Mouse (Mus musculus) layer of hippocampus, adult 2 months (tissue): ENCODE data around the gene Mapk3. TPM values are rescaled to one million over a fixed set of nuclear protein-coding genes. Genes with fewer than 3 reads are reported as not detected.

Experiments
- DNase-seq, 2 experiments: peaks; one replicate each; pipeline ENCODE4 v3.0.0; 2022; ENCODE audit warnings: low spot score in 2 of 2
- H3K27ac ChIP-seq: fragments of 200-600 bp; 2 replicates; pipeline ENCODE4 v1.8.1; 2022
- H3K4me3 ChIP-seq: fragments of 200-600 bp; 2 replicates; pipeline ENCODE4 v1.8.1; 2022; ENCODE audit warnings: mild to moderate bottlenecking
- CTCF ChIP-seq: fragments of 200-600 bp; conservative IDR thresholded peaks from 2 replicates; pipeline ENCODE4 v1.8.1; 2022; ENCODE audit warnings: antibody characterized with exemption, mild to moderate bottlenecking, moderate library complexity
- total RNA-seq, 2 experiments: library from RNA; stranded (reverse); gene quantifications; 2 replicates each; pipeline ENCODE4 v1.2.3; 2021

Mapk3 gene
- total RNA-seq, 2 experiments from 2014 or later, result 170 to 175 TPM

GRCm38 (mm10) chr7:126779983-126780970 lies 20.9 kb downstream of the Mapk3 start:
- peak overlapping the region; percentile 99 for H3K27ac ChIP-seq
- DNase-seq, result peak; percentile 85 to 86
- H3K4me3 ChIP-seq, result peak overlapping the region; percentile 53
- peak; percentile 99 for TF ChIP-seq CTCF

DNA sequence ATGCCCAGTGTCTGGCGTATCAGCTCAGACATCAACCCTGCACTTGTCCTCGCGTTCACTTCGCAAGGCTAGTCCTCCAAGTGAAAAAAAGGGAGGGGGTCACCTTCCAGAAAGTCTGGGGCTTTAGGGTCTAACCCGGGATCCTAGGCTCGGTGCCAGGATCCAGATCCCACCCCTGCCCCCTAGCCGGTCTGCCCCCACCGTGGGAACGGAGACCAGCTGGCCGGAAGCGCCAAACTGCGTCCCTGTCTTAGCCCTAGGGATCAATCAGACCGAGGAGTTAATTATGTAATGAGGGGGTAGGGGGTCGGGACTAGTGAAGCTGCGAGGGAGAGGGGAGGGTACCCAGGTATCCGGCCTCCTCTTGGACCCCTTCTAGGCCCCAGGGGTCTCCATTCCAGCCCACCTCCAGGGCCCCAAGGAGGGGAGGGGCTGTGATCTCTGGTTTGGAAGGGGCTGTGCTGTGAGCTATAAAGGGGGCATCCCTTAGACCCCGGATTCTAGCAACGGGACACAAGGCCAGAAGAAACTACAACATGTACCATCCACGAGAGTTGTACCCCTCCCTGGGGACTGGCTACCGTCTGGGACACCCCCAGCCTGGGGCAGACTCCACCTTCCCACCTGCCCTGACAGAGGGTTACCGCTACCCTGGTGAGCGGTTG lies 21.7 kb downstream of the Mapk3 start, which contains the start of gene Tbx6:
TSS of gene Tbx6 (plus strand) at position 513 of the 665 bp plus-strand sequence.
- Histone ChIP-seq H3K4me3 (peak within 1 kb of the TSS; percentile 53), H3K27ac (peak within 1 kb of the TSS; percentile 99)
- no peak for TF ChIP-seq CTCF
- no peak for DNase-seq

DNA sequence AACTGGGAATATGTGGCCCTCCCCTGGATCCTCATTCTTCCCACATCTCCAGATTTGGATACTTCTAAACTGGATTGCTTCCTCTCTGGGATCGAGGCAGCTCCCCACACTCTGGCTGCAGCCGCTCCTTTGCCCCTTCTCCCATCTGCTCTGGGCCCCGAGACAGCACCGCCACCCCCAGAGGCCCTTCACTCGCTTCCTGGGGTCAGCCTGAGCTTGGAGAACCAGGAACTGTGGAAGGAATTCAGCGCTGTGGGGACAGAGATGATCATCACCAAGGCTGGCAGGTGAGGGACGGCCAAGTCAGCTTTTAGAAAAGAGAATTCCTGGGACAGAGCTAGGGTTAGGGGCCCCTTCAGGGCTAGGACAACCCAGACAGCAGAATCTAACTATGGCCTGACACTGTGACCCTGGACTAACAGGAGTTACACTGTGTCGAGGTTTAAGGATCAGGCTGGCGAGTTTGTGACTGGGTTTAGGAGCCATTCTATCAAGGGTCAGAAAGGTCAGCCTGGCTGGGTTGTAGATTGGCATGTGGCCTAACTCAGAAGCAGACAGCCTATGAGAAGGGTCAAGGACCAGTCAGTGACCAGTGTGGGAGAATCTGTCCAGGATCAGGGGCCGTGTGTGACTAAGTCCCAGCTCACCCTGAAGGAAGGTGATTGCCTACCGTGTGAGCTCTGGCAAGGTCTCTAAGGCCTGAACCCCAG lies 22.4 kb downstream of the Mapk3 start:
- DNase-seq, result no peak
- peak overlapping the region; percentile 99; the same call in 1 of the 2 replicates for H3K27ac ChIP-seq
- no peak overlapping the region for H3K4me3 ChIP-seq
- no peak for TF ChIP-seq CTCF

DNA sequence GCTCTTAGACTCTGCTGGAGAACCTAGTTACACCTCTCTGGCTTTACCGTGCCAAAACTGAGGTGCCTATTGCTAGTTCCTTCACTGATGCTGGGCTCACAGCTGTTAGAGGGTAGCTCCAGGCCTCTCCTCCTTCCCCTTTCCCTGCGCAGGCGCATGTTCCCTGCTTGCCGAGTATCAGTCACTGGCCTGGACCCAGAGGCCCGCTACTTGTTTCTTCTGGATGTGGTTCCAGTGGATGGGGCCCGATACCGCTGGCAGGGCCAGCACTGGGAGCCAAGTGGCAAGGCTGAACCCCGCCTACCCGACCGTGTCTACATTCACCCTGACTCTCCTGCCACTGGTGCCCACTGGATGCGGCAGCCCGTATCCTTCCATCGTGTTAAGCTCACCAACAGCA lies 23.3 kb downstream of the Mapk3 start:
- no peak overlapping the region for H3K27ac ChIP-seq
- no peak overlapping the region for H3K4me3 ChIP-seq
- TF ChIP-seq CTCF, result no peak
- DNase-seq, result no peak

GRCm38 (mm10) chr7:126784469-126784868 lies 25.1 kb downstream of the Mapk3 start:
- Histone ChIP-seq H3K27ac (no peak overlapping the region), H3K4me3 (no peak overlapping the region)
- no peak for TF ChIP-seq CTCF
- DNase-seq, result no peak

- DNase-seq, result no peak
- no peak for TF ChIP-seq CTCF
- Histone ChIP-seq H3K27ac (no peak overlapping the region), H3K4me3 (no peak overlapping the region)
Measured at GRCm38 (mm10) chr7:126785056-126785455, 25.7 kb downstream of the Mapk3 start.

GRCm38 (mm10) chr7:126786142-126786541 lies 26.7 kb downstream of the Mapk3 start:
- Histone ChIP-seq H3K4me3 (no peak overlapping the region), H3K27ac (no peak overlapping the region)
- TF ChIP-seq CTCF, result no peak
- DNase-seq, result no peak

GRCm38 (mm10) chr7:126789141-126789540 lies 29.7 kb downstream of the Mapk3 start:
- H3K27ac ChIP-seq, result no peak overlapping the region
- no peak for TF ChIP-seq CTCF
- H3K4me3 ChIP-seq, result no peak overlapping the region
- no peak for DNase-seq

DNA sequence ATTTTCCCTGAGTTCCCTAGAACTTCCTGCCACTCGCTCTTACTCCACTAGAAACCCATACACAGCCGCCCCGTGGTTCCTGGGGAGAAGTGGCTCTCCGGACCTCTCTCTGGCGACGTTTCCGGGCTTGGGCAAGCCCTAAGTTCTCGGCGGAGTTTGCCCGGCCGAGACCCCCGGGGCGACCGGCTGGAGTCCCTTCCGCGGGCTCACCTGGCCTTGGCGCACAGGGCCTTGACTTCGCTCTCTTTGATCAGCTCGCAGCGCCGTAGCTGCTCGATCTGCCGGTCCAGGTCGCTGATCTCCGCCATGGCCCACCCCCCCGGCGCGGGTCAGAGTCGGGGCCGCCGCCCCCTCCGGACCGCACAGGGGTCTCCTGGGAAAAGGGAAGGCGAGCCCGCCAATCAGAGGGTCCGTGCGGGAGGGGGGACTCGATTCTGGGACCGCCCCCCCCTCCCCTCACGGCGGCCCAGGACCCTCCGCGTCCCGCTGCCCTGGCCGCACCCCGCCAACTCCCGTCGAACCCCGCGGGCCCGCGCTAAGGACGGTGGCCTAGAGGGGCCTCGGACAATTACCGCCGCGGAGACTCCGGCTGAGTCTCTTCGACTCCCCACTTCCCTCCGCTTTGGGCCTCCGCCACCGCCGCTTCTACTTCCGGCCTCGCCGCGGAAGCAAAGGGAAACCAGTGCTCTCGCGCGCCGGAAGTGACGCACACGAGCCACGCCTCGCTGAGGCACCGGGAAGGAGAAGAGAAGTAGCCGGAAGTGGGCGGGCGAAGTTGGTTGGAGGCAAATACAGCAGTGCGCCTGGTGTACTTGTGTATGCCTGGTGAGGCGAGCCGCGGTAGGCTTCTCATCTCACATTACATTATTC lies 32.7 kb downstream of the Mapk3 start, which contains the start of gene Ppp4c:
TSS of gene Ppp4c (minus strand) at position 646 of the 870 bp plus-strand sequence.
- peak within 1 kb of the TSS; percentile 93 for H3K27ac ChIP-seq
- TF ChIP-seq CTCF, result no peak
- DNase-seq, result peak; percentile 96 to 97
- H3K4me3 ChIP-seq, result peak within 1 kb of the TSS; percentile 88

DNA sequence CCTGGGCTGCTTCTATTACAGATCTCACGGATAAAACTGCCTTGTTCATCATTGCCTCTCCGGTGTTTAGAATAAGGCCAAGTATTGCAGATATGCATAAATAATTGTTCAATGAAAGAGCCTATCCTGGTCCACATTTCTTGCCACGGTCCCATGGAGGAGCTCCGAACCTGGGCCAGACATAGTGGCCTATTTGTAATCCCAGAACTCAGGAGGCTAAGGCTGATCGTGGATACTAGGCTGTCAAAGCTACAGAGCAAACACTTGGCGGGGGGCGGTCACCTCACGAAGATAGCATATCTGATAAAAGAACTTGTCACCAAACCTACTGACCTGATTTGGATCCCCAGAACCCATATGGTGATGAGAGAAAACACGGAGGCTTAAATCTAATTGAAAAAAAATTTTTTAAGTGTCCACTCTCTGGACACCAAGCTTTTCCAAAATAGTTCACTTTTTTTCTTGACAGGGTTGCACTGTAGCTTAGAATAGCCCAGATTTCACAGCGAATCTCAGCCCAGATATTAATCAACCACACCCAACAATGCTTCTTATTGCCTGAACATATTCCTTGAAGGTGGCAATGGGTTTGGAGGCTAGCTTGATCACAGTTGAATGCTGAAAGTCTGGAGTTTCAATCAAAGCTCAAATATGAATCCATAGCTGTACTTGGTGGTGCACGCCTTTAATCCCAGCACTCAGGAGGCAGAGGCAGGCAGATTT lies 33.5 kb downstream of the Mapk3 start:
- Histone ChIP-seq H3K27ac (peak overlapping the region; percentile 93), H3K4me3 (peak overlapping the region; percentile 88)
- no peak for DNase-seq
- no peak for TF ChIP-seq CTCF

GRCm38 (mm10) chr7:126793456-126794270 lies 34.3 kb downstream of the Mapk3 start:
- no peak for TF ChIP-seq CTCF
- H3K27ac ChIP-seq, result no peak overlapping the region
- H3K4me3 ChIP-seq, result no peak overlapping the region
- no peak for DNase-seq
